Mouse (Mus musculus) heart, postnatal 0 days (tissue): ENCODE measurements around the gene Zbtb38. TPM values are rescaled to one million over a fixed set of nuclear protein-coding genes. Genes with fewer than 3 reads are reported as not detected.
A peak's percentile ranks its signal among the peaks of the same experiment; 100 is the strongest.

Experiments used
- ATAC-seq: fragments of 200-750 bp; cut with Nextera tagmentation; 2 replicates; pipeline ENCODE4 v1.8.0; 2017; ENCODE audit warnings: low read depth, moderate number of reproducible peaks, moderate library complexity; ENCODE audit not compliant: insufficient read depth
- DNase-seq: peaks from one replicate; pipeline ENCODE4 v3.0.0-alpha.2; 2016; ENCODE audit warnings: low spot score
- H3K27ac ChIP-seq: fragments of 300-500 bp; sonication (generic); 2 replicates; pipeline ENCODE4 v1.5.1; 2014; ENCODE audit warnings: low read depth, mild to moderate bottlenecking
- H3K27me3 ChIP-seq: fragments of 300-500 bp; sonication (generic); 2 replicates; pipeline ENCODE4 v1.6.1; 2014; ENCODE audit warnings: low read length, mixed read lengths; ENCODE audit not compliant: control insufficient read depth, insufficient read depth
- H3K36me3 ChIP-seq: fragments of 300-500 bp; sonication (generic); replicated peaks from 2 replicates; pipeline ENCODE4 v1.6.1; 2014; ENCODE audit warnings: low read length, mixed read lengths; ENCODE audit not compliant: control insufficient read depth, insufficient read depth
- H3K4me1 ChIP-seq: fragments of 300-500 bp; sonication (generic); 2 replicates; pipeline ENCODE4 v1.6.1; 2014; ENCODE audit warnings: antibody characterized with exemption; ENCODE audit not compliant: control insufficient read depth, insufficient read depth
- H3K4me2 ChIP-seq: fragments of 300-500 bp; sonication (generic); 2 replicates; pipeline ENCODE4 v1.6.1; 2014; ENCODE audit warnings: low read depth, mild to moderate bottlenecking, low read length, moderate library complexity
- H3K4me3 ChIP-seq: fragments of 300-500 bp; sonication (generic); 2 replicates; pipeline ENCODE4 v1.5.1; 2014; ENCODE audit warnings: low read depth, low read length
- H3K9ac ChIP-seq: fragments of 300-500 bp; sonication (generic); replicated peaks from 2 replicates; pipeline ENCODE4 v1.6.1; 2014; ENCODE audit warnings: low read depth, low read length, mixed read lengths
- H3K9me3 ChIP-seq: fragments of 300-500 bp; sonication (generic); replicated peaks from 2 replicates; pipeline ENCODE4 v1.6.1; 2016; ENCODE audit warnings: low read length; ENCODE audit not compliant: control insufficient read depth
- CTCF ChIP-seq: IDR thresholded peaks from 2 replicates; pipeline ENCODE4 v1.5.1; 2016; ENCODE audit warnings: antibody characterized with exemption, control low read depth, low read depth
- EP300 ChIP-seq: IDR thresholded peaks from 2 replicates; pipeline ENCODE4 v1.6.1; 2016; ENCODE audit warnings: antibody characterized with exemption, low read depth
- WGBS: fragments of 180-500 bp; shearing (Covaris S2); extraction: QIAGEN DNeasy Blood & Tissue Kit; methylation state at CpG from one replicate; pipeline ENCODE4 v1.1.7; 2014; 5-methylcytosine and 5-hydroxymethylcytosine counted together
- polyA plus RNA-seq: library from polyadenylated mRNA; unstranded; fragments of >200 nt; fragmentation: Nextera tagmentation; extraction: Ambion mirVana; gene quantifications from 2 replicates; pipeline ENCODE4 v1.2.1, GENCODE M21; 2015
- total RNA-seq: library from RNA; depleted of rRNA; stranded (reverse); fragments of >200 nt; gene quantifications from 2 replicates; pipeline ENCODE4 v1.2.3, GENCODE M21; 2014; ENCODE audit warnings: low replicate concordance

The Zbtb38 gene
- total and polyA plus RNA-seq, 2 experiments from 2014 or later = 28.7 to 44.5 TPM

DNA sequence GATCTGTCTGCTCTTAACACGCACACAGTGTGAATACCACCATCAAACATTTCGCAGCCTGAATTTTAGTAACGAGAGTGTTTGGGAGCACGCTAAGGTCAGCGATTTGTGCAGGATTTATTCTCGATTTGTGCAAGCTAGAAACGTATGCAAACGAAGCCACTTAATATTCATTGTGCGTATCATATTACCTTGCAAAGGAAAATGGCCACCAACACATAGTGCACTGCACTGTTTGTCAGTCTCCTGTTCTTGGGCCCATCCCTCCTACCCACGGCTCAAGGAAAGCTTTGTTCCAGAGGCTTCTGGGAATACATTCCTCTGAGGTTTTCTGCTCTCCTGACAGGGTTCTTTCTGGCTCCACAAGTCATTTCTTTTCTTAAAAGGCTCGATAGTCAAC, 37.5 kb downstream of the Zbtb38 start:
- Histone ChIP-seq H3K9me3 (no peaks in the 10 kb centered on the region), H3K27ac (peak overlapping the region; percentile 50), H3K4me2 (no peak overlapping the region), H3K27me3 (no peaks in the 10 kb centered on the region), H3K9ac (no peak overlapping the region), H3K4me1 (peaks cover 22% of the 10 kb centered on the region; the same call in 1 of the 2 replicates), H3K4me3 (no peak overlapping the region), H3K36me3 (peaks cover 10% of the 10 kb centered on the region; the same call in 1 of the 2 replicates)
- TF ChIP-seq CTCF (no peak), EP300 (no peak)
- 82% methylated on average over 11 of the region's 11 CpGs for WGBS
- no peak for ATAC-seq
- no peak for DNase-seq

DNA sequence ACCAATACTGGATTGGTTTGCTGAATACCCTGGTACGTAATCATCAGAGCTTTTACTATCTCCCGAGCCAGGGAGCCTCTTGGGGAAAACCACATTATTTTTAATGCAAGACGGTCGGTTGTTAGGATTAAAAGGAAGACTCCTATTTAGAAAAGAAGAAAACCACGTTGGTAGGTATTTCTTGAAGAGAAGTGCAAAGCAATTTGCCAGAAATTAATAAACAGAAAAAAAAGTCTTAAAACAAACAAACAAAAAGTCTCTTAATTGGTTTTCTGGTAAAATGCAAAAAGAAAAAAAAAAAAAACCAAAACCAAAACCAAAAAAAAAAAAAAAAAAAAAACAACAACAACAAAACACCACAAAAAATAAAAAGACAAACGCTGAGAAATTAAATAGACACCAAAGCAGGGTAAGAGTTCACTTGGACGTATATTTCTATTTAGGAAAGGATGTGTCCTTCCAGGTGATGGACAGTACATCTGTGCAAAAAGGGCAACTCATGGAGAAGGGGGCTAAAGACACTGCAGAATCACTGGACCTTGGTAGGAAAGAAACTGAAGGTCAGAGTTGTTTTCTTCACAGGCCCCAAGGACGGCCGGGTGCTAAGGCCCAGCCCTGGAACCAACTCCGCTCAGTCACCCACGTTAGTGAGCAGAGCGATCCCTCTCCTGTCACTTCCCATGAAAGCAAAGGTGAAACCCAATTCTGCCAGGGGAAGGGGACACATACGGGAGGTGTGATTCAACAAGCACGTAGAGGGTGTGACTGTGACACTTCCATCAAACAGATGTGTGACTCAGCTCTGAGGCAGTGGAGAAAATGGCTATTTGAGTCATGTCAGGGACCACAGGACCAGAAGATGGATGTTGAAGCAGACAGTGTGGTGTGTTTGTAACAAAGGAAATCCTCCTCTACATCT, 38.9 kb downstream of the Zbtb38 start:
- ATAC-seq (no peak), DNase-seq (no peak)
- 54% methylated on average over 14 of the region's 14 CpGs for WGBS
- TF ChIP-seq EP300 = no peak
- TF ChIP-seq CTCF = no peak
- H3K4me3 ChIP-seq = 0 out of 2 replicates have a peak overlapping the region, but pooled peaks have one; percentile 10
- no peaks in the 10 kb centered on the region for H3K27me3 ChIP-seq
- H3K9me3 ChIP-seq = no peaks in the 10 kb centered on the region
- peaks cover 10% of the 10 kb centered on the region; the same call in 1 of the 2 replicates for H3K36me3 ChIP-seq
- H3K9ac ChIP-seq = no peak overlapping the region; the same call in 1 of the 2 replicates
- peak overlapping the region; percentile 91 for H3K27ac ChIP-seq
- H3K4me1 ChIP-seq = peaks cover 27% of the 10 kb centered on the region; the same call in 1 of the 2 replicates
- H3K4me2 ChIP-seq = peak overlapping the region; percentile 37

DNA sequence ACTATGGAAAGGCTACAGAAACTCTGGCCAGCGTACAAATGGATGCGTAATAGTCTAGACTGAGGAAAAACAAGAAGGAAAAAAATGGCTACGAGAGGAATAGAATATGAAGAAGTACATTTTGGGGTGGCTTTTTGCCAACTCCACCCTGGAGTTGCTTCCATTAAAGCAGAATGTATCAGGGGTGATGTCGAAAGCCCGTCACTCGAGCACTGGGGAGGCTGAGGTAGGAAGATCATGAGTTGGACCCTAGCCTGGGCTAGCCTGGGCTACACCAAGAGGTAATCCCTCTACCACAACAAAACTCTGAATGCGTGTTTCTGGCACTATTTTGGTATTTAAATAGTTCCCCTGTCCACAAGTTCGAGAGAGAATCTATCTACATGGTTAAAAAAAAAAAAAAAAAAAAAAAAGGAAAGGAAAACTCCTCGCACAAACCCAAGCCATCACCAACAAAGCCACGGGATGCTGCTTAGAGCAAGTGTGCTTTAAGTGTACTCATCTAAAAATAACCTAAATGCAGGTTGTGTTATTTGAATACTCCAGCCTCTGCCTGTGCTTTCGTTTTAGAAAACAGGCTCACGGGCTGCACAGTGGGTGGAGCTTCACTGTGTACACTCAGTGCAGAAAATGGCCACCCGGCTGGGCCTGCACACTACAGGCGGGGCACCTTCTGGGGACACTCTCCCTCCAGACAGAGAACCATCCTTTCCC, 39.7 kb downstream of the Zbtb38 start:
- Histone ChIP-seq H3K4me2 (peak overlapping the region; percentile 37), H3K9me3 (no peaks in the 10 kb centered on the region), H3K36me3 (peaks cover 10% of the 10 kb centered on the region; the same call in 1 of the 2 replicates), H3K4me3 (0 out of 2 replicates have a peak overlapping the region, but pooled peaks have one; percentile 10), H3K9ac (no peak overlapping the region), H3K27me3 (no peaks in the 10 kb centered on the region), H3K4me1 (peaks cover 32% of the 10 kb centered on the region), H3K27ac (peak overlapping the region; percentile 91)
- TF ChIP-seq CTCF (no peak), EP300 (no peak)
- peak; percentile 81 for DNase-seq
- WGBS = 58% methylated on average over 14 of the region's 14 CpGs
- peak; percentile 74 for ATAC-seq

DNA sequence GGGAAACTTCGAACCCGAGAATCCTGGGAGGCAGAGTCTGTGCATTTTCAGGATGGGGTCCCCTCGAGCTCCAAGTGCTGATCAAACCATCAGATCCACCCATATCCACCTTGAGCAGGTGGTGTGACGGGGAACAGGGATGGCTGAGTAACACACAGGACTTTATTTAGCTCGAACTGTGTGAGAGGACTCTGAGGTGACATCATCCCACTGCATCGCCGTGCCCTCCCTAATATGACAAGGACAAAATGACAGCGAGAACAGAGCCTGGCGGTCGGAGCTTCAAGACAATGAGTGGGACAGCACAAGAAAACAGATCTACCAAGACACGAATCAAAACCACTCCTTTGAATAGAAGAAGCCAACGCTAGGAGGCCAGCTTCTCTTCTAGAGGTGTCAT, 40.6 kb downstream of the Zbtb38 start:
- Histone ChIP-seq H3K9ac (peak overlapping the region; percentile 31; the same call in 1 of the 2 replicates), H3K27me3 (no peaks in the 10 kb centered on the region), H3K4me1 (peaks cover 40% of the 10 kb centered on the region), H3K9me3 (no peaks in the 10 kb centered on the region), H3K27ac (peak overlapping the region; percentile 91), H3K36me3 (peaks cover 6% of the 10 kb centered on the region; the same call in 1 of the 2 replicates), H3K4me2 (0 out of 2 replicates have a peak overlapping the region, but pooled peaks have one; percentile 3), H3K4me3 (no peak overlapping the region)
- ATAC-seq = peak; percentile 71
- WGBS = 47% methylated on average over 12 of the region's 12 CpGs
- peak; percentile 80 for DNase-seq
- no peak for TF ChIP-seq CTCF
- no peak for TF ChIP-seq EP300

DNA sequence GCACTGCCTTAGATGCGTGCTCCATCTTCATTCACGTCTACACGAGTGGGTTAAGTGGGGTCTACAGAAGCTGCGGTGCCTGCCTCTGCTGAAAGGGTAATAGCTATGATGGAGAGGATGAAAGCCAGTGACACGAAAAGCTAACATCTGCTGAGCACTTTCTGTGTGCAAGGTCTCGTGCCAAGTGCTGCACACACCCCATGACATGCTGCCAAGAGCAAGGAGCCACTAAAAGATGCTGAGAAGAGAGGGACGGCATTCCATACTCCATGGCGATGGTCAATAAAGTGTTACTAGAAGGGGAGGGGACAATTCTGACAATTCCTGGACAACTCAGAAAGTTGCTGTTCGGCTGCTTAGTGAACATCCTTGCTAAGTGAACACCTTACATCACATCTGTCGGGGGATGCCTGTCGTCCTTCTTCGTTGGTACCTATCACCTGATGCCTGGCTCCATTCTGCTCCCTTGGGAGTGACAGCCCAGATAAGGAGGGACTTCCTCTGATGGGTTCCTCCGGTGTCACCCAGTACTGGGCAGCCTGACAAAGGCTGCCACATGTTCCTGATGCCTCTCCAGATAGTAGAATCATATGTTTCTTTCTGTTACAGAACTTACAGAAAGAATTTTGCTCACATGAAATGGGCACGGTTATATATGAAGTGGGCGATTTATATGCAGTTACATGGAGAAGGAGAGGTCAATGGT, 42.2 kb downstream of the Zbtb38 start:
- TF ChIP-seq CTCF = no peak
- TF ChIP-seq EP300 = no peak
- H3K4me2 ChIP-seq = no peak overlapping the region
- H3K9ac ChIP-seq = no peak overlapping the region
- no peaks in the 10 kb centered on the region; the same call in 1 of the 2 replicates for H3K36me3 ChIP-seq
- ATAC-seq (no peak), DNase-seq (no peak)
- H3K27ac ChIP-seq = no peak overlapping the region
- 58% methylated on average over 15 of the region's 15 CpGs for WGBS
- no peaks in the 10 kb centered on the region for H3K27me3 ChIP-seq
- H3K9me3 ChIP-seq = no peaks in the 10 kb centered on the region
- peaks cover 52% of the 10 kb centered on the region for H3K4me1 ChIP-seq
- H3K4me3 ChIP-seq = no peak overlapping the region
